Mouse (Mus musculus) kidney, postnatal 4 days (tissue): ENCODE data around the gene Acr.

Source experiments
- DNase-seq, 2 experiments: peaks; one replicate each; pipeline ENCODE4 v3.0.0; 2021; ENCODE audit warnings: mixed read lengths in 2 of 2

Gene Acr

DNA sequence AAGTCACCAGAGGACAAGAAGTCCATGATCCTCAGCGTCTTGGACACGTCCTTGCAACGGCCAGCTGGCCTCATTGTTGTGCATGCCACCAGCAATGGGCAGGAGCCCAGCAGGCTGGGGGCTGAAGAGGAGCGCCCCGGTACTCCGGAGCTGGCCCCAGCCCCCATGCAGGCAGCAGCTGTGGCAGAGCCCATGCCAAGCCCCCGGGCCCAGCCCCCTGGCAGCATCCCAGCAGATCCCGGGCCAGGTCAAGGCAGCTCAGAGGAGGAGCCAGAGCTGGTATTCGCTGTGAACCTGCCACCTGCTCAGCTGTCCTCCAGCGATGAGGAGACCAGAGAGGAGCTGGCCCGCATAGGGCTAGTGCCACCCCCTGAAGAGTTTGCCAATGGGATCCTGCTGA lies 19.3 kb upstream of the Acr start:
- peak in 1 of 2 experiments; percentile 33 for DNase-seq

GRCm38 (mm10) chr15:89550506-89550905 lies 17.6 kb upstream of the Acr start:
- no peak for DNase-seq

DNA sequence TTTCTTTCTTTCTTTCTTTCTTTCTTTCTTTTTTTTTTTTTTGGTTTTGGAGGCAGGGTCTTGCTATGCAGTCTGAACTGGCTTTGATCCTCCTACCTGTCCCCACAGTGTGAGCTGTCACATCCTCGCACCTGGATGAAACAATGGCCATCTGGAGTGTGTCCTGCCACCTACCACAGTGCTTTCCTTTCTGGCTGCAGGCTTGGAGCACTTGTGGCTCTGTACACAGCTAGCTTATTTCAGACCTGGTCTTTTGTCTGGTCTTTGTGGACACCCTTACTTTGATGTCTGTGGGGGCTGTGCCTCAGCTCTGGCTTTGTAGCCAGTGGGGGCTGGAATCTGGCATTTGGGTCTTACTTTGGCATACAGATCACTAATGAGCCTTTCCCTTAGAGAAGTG lies 16.4 kb upstream of the Acr start:
- DNase-seq, result no peak

- no peak for DNase-seq
Measured at GRCm38 (mm10) chr15:89555591-89555990, 12.5 kb upstream of the Acr start.

- peak; percentile 43 to 61 for DNase-seq
Measured at GRCm38 (mm10) chr15:89556401-89557178, 11.5 kb upstream of the Acr start.

- DNase-seq, result no peak
Measured at GRCm38 (mm10) chr15:89557179-89557995, 10.7 kb upstream of the Acr start.

DNA sequence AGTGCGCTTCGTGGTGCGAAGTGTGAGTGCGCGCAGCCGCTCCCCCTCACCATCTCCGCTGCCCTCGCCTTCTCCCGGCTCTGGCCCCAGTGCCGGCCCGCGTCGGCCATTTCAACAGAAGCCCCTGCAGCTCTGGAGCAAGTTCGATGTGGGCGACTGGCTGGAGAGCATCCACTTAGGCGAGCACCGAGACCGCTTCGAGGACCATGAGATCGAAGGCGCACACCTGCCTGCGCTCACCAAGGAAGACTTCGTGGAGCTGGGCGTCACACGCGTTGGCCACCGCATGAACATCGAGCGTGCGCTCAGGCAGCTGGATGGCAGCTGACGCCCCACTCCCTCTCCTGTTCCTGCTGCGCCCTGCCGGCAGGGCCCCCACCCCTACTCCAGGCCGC lies 10.1 kb upstream of the Acr start:
- DNase-seq, result peak; percentile 12 to 24

GRCm38 (mm10) chr15:89559202-89559731 lies 8.9 kb upstream of the Acr start:
- no peak for DNase-seq

DNA sequence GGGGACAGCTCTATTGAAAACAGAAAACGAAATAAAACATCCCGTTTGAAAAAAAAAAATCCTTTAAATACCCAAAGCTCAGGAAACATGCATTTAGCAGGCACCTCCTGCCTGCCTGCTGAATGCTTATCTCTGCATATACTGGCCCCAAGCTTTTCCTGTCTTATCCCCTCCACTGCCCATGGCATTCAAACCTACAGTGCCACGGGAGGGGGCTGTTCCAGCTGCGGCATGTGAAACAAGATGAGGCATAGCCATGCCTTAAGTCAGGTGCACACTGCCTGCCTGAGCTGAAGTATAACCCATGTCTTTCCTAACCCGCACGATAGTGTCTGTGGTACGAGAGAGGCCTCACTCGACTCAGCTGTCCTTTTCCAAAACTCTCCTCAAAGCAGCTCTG lies 4.0 kb downstream of the Acr start:
- DNase-seq, result no peak

DNA sequence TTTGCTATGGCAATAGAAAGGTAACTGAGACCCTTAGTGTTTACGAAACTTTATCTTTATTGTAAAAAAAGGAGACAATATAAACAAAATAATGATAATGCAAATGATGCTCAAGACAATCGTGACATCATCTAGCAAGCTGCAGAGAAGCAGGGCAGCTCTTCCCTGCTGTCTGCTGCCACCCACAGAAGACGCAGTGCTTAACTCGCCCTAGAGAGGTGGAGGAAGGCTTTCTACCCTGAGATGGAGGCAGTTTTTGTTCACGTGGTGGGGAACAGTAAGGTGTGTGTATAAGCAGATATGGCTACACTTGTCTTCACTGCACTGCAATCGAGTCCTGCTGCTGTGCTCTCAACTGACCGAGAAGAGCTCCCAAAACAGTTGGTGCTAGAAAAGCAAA lies 14.4 kb downstream of the Acr start:
- DNase-seq, result no peak

GRCm38 (mm10) chr15:89585101-89585500 lies 17.0 kb downstream of the Acr start:
- DNase-seq, result no peak

GRCm38 (mm10) chr15:89585631-89586030 lies 17.5 kb downstream of the Acr start:
- DNase-seq, result no peak

GRCm38 (mm10) chr15:89589146-89589545 lies 21.0 kb downstream of the Acr start:
- peak in 1 of 2 experiments; percentile 28 for DNase-seq

- DNase-seq, result no peak
Measured at GRCm38 (mm10) chr15:89591317-89591716, 23.2 kb downstream of the Acr start.

DNA sequence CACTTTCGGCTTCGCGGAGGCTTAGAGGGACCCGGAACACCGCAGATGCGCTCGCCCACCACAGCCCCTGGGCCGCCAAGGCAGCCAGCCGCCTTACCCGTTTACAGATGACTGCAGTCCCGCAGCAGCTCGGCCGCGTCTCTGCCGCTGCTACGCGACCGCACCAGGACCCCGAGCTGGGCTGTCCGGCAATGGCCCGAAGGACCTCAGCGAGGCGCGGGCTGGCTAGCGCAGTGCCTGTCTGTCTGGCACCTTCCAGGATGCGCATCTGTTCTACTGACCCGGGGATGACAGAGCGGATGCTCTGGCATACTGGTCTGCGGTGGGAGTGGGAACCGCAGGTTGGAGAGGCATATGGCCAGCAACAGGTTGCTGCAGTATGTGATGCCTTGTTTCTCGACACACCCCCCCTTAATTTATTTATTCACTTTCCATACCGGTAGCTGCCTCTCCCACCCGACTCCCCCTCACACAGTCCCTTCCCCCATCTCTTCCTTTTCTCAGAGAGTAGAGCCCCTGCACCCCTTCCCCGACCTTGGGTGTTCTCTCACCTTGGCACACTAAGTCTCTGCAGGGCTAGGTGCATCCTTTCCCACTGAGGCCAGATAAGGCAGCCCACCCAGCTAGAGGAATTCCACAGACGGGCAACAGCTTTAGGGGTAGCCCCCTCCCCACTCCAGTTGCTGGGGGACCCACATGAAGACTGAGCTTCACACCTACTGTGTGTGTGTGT lies 23.8 kb downstream of the Acr start, which contains the start of gene Rabl2:
Rabl2 (minus strand) TSS at position 201 of the 733 bp plus-strand sequence.
- peak; percentile 95 for DNase-seq

DNA sequence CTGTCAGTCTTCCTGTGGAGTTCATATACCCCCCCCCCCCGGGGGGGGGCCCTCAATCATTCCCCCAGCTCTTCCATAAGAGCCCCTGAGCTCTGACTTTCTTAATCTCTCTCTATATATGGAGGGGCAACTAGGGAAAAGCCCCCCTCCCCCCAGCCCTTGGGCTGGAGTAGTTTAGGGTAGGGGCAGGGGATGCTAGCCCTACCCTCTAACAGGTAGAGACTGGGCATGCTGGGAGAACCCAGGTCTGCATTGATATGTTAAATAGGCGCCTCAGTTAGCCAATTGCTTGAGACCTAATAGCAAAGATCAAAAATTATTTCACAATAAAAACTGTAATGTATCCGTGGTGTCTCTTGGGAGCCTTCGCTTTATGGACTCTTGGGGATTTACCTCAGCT lies 24.4 kb downstream of the Acr start:
- DNase-seq, result no peak

GRCm38 (mm10) chr15:89605822-89606570 lies 37.9 kb downstream of the Acr start:
- DNase-seq, result no peak

- no peak for DNase-seq
Measured at GRCm38 (mm10) chr15:89607480-89607879, 39.4 kb downstream of the Acr start.

DNA sequence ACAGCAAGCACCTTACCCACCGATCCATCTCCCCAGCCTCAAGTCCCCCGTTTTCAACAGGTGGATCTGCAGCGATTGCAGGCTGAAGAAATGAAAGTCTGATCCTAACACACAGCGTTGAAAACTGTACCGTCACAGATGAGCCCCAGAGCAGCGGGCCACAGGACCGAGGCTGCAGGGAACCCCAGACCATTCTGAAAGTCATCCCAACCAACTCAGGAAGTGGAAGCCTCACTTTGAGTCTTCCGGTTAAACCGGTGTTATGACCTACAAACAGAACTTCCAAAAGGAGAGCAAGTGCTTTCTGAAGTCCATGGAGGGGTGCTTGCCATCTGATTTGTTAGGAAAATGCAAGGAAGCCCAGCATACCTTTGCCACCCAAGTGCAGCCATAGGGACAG lies 39.8 kb downstream of the Acr start:
- no peak for DNase-seq

- DNase-seq, result peak; percentile 61 to 62
Measured at GRCm38 (mm10) chr15:89622312-89622958, 54.3 kb downstream of the Acr start.

GRCm38 (mm10) chr15:89622959-89623625 lies 55.0 kb downstream of the Acr start:
- DNase-seq, result no peak
